Mouse (Mus musculus): ENCODE measurements at regions not wholly inside any gene's neighbourhood (a gene's known extent, or its start where the extent isn't known, plus 50 kb on each side); places are given as distances from the start of the nearest gene placed in this dataset.

DNA sequence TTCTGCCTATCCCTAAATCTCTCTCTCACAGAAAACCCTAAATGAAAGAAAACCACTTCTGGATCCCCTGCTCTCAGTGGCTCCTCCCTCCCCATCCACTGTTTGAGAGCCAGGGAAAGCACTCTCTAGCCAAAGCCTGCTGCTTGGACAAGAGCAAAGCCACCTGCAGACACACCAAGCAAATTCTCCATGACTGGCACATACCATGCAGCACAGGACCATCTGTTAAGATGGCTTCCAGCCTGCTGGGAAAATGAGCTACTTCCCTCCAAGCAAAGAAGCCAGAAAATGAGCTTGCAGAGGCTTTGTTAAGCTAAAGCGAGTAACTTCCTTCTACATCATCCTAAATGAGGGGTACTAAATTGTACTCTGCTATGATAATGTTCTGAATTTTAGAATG lies 534.6 kb upstream of the Lmcd1 start:
- 84% methylated on average over 1 of the region's 1 CpGs for WGBS
- Histone ChIP-seq H3K27me3 (ENCODE audit: insufficient read depth, low read length) (no peaks in the 10 kb centered on the region), H3K36me3 (ENCODE audit: insufficient read depth, low read length) (no peaks in the 10 kb centered on the region), H3K27ac (no peak overlapping the region), H3K4me2 (ENCODE audit: low read length) (no peak overlapping the region), H3K4me1 (replicated peaks; ENCODE audit: insufficient read depth, low read length) (no peaks in the 10 kb centered on the region), H3K9ac (ENCODE audit: low read depth, low read length) (no peak overlapping the region), H3K9me3 (replicated peaks; ENCODE audit: low read length) (no peaks in the 10 kb centered on the region), H3K4me3 (replicated peaks; ENCODE audit: low read depth, low read length) (no peak overlapping the region)
- DNase-seq (ENCODE audit: low spot score), result no peak
- ATAC-seq (replicated peaks; ENCODE audit: low FRiP score, low read depth), result no peak
- TF ChIP-seq CTCF (IDR thresholded peaks at IDR 0.05; ENCODE audit: low read depth), result no peak

DNA sequence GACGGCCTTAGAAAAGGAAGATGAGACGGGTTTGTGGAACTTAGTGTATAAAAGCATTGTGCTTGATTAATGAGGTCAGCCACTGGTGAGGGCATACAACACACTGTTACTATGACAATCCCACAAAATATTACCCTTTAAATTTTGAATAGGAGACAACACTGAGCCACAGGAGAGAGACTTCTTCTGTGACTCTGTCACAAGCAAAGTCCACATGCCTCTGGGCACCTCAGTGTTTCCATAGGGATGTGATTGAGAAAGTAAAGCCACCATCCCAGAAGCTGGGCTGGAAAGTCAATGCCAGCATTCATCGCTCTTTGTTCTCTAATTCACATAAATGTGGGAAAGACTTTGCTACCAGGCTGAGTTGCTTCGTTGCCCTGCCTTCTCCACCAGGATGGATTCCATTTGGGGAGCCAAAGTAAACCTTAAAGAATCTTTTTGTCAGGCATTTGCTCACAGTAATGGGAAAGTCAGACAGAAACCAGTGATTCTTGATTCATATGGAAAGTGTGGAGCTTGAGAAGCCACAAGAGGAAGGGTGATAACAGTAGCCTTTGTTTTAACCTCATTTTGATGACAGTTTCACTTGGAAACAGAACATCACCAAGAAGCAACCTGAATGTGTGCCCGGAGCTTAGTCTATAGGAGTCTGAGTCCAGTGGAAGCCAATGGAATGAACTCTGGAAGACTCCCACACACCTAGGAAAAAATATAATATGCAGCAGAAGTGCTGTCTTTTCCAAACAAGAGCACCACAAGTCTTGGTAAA lies 491.7 kb upstream of the Lmcd1 start:
- H3K4me2 ChIP-seq (ENCODE audit: low read length), result no peak overlapping the region
- 80% methylated on average over 5 of the region's 5 CpGs for WGBS
- no peaks in the 10 kb centered on the region for H3K9me3 ChIP-seq (replicated peaks; ENCODE audit: low read length)
- H3K4me3 ChIP-seq (replicated peaks; ENCODE audit: low read depth, low read length), result no peak overlapping the region
- no peak for TF ChIP-seq CTCF (IDR thresholded peaks at IDR 0.05; ENCODE audit: low read depth)
- no peak overlapping the region for H3K27ac ChIP-seq
- DNase-seq (ENCODE audit: low spot score) (no peak), ATAC-seq (replicated peaks; ENCODE audit: low FRiP score, low read depth) (no peak)
- H3K9ac ChIP-seq (ENCODE audit: low read depth, low read length), result no peak overlapping the region
- no peaks in the 10 kb centered on the region for H3K36me3 ChIP-seq (ENCODE audit: insufficient read depth, low read length)
- H3K27me3 ChIP-seq (ENCODE audit: insufficient read depth, low read length), result no peaks in the 10 kb centered on the region
- no peaks in the 10 kb centered on the region for H3K4me1 ChIP-seq (replicated peaks; ENCODE audit: insufficient read depth, low read length)

DNA sequence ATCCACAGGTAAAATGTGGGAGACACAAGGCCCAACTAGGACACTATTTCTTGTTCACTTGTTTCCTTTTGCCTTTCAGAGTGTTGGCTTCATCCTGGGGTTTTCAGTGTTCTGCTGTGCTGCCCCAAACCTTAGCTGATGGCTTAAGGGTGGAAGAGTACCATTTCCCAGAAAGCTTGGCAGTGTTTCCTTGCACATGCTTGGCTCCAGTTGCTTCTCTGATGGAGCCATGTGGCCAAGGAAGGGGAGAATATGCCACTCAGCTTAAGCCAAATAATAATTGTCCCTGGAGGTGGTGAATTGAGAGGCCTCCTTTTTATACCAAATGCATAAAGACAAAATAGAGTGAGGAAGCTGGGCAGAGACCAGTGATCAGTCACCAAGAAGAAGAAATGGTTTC lies 464.9 kb upstream of the Lmcd1 start:
- H3K4me3 ChIP-seq (replicated peaks; ENCODE audit: low read depth, low read length), result no peak overlapping the region
- no peak for TF ChIP-seq CTCF (IDR thresholded peaks at IDR 0.05; ENCODE audit: low read depth)
- no peaks in the 10 kb centered on the region for H3K9me3 ChIP-seq (replicated peaks; ENCODE audit: low read length)
- DNase-seq (ENCODE audit: low spot score), result no peak
- no peak for ATAC-seq (replicated peaks; ENCODE audit: low FRiP score, low read depth)
- H3K9ac ChIP-seq (ENCODE audit: low read depth, low read length), result no peak overlapping the region
- H3K4me2 ChIP-seq (ENCODE audit: low read length), result no peak overlapping the region
- H3K4me1 ChIP-seq (replicated peaks; ENCODE audit: insufficient read depth, low read length), result no peaks in the 10 kb centered on the region
- no peaks in the 10 kb centered on the region for H3K36me3 ChIP-seq (ENCODE audit: insufficient read depth, low read length)
- no peak overlapping the region for H3K27ac ChIP-seq
- H3K27me3 ChIP-seq (ENCODE audit: insufficient read depth, low read length), result no peaks in the 10 kb centered on the region

DNA sequence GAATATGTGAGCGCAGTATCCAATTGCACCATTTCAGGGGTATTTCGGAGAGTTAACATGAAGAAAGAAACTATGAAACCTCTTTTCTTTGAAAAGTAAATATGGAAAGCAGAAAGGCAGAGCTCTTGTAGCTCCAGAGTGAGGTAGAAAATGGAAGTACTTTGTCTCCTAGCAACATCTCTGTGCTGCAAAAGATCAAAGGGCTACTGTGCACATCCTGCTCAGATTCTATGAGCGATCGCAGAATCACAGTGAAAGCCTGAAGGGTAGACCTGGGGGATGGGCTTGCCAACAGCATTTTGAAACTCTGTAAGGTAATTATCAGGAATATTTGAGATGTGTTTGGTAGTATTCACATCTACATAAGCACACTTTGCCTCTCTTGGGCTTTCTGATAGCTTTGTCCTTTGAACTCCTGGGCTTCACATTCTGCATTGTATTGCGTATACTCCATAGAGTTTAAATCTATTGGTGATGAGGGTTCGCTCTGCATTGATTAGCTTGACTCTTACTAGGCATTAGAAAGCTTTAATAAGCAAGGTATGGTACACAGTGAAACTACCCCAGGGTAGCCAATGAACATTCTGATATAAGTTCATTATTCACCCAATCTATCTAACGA lies 459.5 kb upstream of the Lmcd1 start:
- no peak for TF ChIP-seq CTCF (IDR thresholded peaks at IDR 0.05; ENCODE audit: low read depth)
- Histone ChIP-seq H3K27me3 (ENCODE audit: insufficient read depth, low read length) (no peaks in the 10 kb centered on the region), H3K4me1 (replicated peaks; ENCODE audit: insufficient read depth, low read length) (no peaks in the 10 kb centered on the region), H3K4me3 (replicated peaks; ENCODE audit: low read depth, low read length) (no peak overlapping the region), H3K9me3 (replicated peaks; ENCODE audit: low read length) (no peaks in the 10 kb centered on the region), H3K36me3 (ENCODE audit: insufficient read depth, low read length) (no peaks in the 10 kb centered on the region), H3K4me2 (ENCODE audit: low read length) (no peak overlapping the region), H3K9ac (ENCODE audit: low read depth, low read length) (no peak overlapping the region), H3K27ac (no peak overlapping the region)
- WGBS, result 82% methylated on average over 7 of the region's 7 CpGs
- ATAC-seq (replicated peaks; ENCODE audit: low FRiP score, low read depth) (no peak), DNase-seq (ENCODE audit: low spot score) (no peak)

DNA sequence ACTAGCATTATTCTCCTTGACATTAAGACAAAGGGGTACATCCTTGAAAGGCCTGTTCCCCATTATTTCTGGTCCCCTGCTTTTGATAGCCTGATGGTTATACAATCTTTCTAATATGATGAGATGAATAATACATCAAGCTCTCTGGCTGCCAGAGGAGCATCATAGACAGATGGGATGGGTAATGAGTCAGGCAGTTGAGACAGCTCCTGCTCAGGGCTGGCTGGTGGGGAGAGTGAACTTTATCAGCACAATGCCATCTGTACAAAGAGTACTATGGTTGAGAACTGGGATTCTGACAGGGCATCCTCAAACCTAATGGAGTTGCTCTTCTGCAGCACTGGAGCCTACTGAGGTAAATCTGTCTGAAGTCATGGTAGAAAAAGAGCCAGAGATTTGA lies 458.4 kb upstream of the Lmcd1 start:
- H3K9me3 ChIP-seq (replicated peaks; ENCODE audit: low read length), result no peaks in the 10 kb centered on the region
- no peak for DNase-seq (ENCODE audit: low spot score)
- ATAC-seq (replicated peaks; ENCODE audit: low FRiP score, low read depth), result no peak
- no peak for TF ChIP-seq CTCF (IDR thresholded peaks at IDR 0.05; ENCODE audit: low read depth)
- no peak overlapping the region for H3K9ac ChIP-seq (ENCODE audit: low read depth, low read length)
- no peaks in the 10 kb centered on the region for H3K36me3 ChIP-seq (ENCODE audit: insufficient read depth, low read length)
- H3K4me2 ChIP-seq (ENCODE audit: low read length), result no peak overlapping the region
- no peak overlapping the region for H3K27ac ChIP-seq
- H3K4me1 ChIP-seq (replicated peaks; ENCODE audit: insufficient read depth, low read length), result no peaks in the 10 kb centered on the region
- H3K27me3 ChIP-seq (ENCODE audit: insufficient read depth, low read length), result no peaks in the 10 kb centered on the region
- no peak overlapping the region for H3K4me3 ChIP-seq (replicated peaks; ENCODE audit: low read depth, low read length)

DNA sequence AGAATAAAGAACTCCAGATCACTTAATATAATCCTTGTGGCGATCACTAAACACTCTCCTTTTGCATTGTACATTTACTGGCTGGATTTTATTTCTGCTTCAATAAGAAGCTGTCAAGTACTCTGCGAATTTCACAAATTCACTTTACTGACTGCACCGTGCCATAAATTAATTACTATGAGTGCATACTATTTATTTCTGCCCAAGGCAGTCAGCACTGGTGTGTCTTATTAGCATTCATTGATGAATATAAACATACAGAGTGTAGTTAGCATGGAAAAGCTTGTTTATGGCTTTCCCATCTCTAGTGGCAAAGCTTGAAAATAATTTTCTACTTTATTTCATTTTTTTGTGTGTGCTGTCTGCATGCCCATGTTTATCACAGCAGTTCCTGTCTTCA lies 453.3 kb upstream of the Lmcd1 start:
- DNase-seq (ENCODE audit: low spot score), result no peak
- no peaks in the 10 kb centered on the region for H3K9me3 ChIP-seq (replicated peaks; ENCODE audit: low read length)
- no peak overlapping the region for H3K4me3 ChIP-seq (replicated peaks; ENCODE audit: low read depth, low read length)
- no peaks in the 10 kb centered on the region for H3K27me3 ChIP-seq (ENCODE audit: insufficient read depth, low read length)
- H3K27ac ChIP-seq, result no peak overlapping the region
- H3K9ac ChIP-seq (ENCODE audit: low read depth, low read length), result no peak overlapping the region
- H3K4me2 ChIP-seq (ENCODE audit: low read length), result no peak overlapping the region
- no peak for ATAC-seq (replicated peaks; ENCODE audit: low FRiP score, low read depth)
- no peak for TF ChIP-seq CTCF (IDR thresholded peaks at IDR 0.05; ENCODE audit: low read depth)
- H3K36me3 ChIP-seq (ENCODE audit: insufficient read depth, low read length), result no peaks in the 10 kb centered on the region
- H3K4me1 ChIP-seq (replicated peaks; ENCODE audit: insufficient read depth, low read length), result no peaks in the 10 kb centered on the region
- 80% methylated on average over 3 of the region's 3 CpGs for WGBS

Measured in kidney, postnatal 0 days (tissue).